Mouse (Mus musculus): ENCODE measurements at regions not wholly inside any gene's neighbourhood (a gene's known extent, or its start where the extent isn't known, plus 50 kb on each side); places are given as distances from the start of the nearest gene placed in this dataset.

- TF ChIP-seq CTCF (IDR thresholded peaks at IDR 0.05; ENCODE audit: insufficient read depth, low read depth, low read length) = no peak
- no peak for TF ChIP-seq POLR2A (IDR thresholded peaks at IDR 0.05; ENCODE audit: insufficient read depth, low read depth, low read length)
These were observed 241.5 kb downstream of the Maf start for GRCm38 (mm10) chr8:115466122-115466521.
